Mouse (Mus musculus): ENCODE data around the gene Cenpx.
"Not testable (repeated sequence)": the region's sequence is repeated elsewhere in the genome, so short reads cannot be mapped to it uniquely, and the experiment has no call there.

Gene Cenpx

DNA sequence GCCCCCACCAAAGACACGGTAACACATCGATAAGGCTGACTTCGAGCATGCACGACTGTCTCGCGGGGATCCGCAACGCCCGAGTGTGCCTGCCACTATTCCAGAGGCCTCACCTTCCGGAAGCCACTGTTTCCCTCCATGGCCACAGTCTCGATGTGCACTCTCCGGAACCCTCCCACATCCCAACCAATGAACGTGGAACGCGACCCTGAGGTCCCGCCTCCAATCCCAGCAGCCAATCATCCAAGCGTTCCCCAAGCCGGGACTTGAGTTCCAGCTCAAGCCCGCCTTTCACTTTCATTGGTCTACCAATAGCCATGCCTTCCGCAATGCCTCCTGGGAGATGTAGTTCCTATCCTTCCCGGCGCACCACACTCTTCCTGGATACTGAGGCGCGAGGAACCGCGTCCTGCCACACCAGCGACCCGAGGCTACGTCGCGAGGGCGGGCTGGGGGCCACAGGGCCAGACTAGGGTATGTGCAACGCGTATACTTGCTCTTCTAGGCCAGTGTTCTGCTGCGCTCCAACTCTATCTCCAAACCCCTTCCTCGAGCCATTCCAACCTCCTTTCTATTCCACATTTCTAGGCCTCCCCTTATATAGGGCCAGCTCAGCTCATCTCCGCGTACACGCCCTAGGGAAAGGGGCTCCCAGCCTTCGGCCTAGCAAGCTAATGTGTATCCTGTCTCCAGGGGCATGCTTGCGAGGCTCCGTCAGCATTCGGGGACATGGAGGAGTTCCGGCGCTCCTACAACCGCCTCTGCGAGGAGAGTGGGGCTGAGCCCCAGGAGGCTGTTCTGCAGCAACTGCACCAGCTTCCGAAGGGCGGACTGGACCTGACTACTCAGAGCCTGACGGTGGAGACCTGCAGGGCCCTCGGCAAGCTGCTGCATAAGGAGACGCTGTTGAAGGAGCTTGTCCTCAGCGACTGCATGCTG is at the start of gene Cenpx, which contains the start of gene Lrrc45:
TSS of gene Cenpx (minus strand) at position 159 of the 939 bp plus-strand sequence.
TSS of gene Lrrc45 (plus strand) at position 346 of the 939 bp plus-strand sequence.
- DNase-seq (ENCODE audit: low spot score), result peak; percentile 87

DNA sequence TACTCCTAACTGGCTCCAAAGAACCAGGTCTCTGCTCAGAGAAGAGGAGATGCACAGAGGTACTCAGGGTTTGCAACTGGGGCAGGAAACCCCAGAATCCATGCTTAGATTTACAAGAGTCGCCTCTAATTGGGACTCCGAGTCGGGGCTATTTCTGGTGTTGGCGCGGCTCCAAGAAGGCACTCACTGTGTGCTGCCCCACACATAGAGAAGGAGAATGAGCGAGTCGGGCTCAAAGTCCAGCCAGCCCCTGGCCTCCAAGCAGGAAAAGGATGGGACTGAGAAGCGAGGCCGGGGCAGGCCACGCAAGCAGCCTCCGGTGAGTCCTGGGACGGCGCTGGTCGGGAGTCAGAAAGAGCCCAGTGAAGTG is 49.1 kb upstream of the Cenpx start, which contains the start of gene Hmga1b:
TSS of gene Hmga1b (plus strand) at position 123 of the 370 bp plus-strand sequence.
- not testable (repeated sequence) for DNase-seq (ENCODE audit: low spot score)

DNA sequence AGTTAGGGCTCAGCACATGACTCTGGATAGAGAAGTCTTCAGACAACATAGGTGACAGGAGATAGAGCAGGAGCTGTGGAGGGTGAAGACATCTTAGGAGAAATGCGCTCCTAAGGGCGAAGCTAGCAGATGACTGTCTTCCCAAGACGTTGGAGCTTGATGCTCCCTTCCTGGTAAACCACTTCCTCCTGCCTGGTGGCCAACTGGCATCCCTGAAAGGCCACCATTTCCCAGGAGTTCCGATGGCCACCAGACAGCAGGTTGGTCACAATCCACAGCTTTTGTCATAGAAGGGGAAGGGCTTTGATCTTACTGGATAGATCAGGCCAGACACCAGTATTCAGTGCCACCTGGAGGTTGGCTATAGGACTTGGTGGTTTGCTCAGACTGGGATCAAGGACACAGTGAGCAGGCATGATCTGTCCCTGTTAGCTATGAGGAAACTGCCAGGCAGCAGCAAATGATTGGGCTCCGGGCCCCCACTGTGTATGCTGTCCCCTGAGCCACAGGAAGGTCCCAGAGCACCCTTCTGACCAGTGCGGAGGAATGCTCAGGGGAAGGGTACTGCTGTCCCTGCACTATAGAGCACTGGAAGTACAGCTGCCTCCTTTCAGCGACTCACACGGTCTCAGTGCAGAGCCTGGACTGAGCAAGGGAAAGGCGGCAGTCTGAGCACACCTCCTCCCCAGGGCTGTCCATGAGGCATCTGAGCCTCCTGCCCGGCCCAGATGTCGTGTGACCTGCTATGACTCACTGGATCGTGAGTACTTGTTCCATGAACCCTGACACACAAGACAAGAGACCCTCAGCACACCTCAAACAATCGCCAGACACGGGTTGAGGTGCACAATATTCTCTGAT is 48.5 kb upstream of the Cenpx start:
- DNase-seq (ENCODE audit: low spot score), result no peak

DNA sequence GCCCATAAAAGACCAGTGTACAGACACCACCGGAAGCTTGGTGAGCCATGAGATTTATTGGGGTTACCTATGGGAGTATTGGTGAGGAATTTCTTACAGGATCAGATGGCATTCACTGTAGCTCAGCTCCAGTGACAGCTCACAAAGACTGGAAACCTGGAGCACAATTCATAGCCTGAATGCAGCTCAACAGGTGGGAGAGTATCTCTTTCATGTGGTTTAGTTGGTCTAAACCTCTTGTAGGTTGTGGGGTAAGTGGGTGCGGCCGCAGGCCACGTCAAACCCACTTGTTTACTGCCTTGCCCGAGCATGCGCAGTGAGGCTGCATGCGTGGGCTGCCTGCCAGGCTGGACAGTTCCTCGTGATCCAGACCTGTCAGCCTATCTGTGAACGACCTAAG is 46.7 kb upstream of the Cenpx start:
- DNase-seq (ENCODE audit: low spot score), result no peak

DNA sequence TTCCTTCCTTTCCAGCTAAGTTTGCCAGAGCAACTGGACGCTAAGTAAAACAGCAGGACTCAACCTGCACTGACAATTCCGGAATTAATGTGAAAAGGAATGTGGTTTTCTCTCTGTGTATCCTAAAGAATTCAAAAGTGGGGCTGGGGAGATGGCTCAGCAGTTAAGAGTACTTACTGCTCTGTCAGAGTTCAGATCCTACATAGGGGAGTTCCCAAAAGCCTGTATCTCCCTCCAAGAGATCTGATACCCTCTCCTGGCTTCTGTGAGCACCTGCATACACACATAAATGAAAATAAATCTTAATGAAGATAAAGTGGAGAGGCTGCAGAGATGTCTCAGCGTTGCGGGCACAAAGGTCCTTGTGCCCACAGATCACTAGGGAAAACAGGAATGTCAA is 38.1 kb upstream of the Cenpx start:
- DNase-seq (ENCODE audit: low spot score), result no peak

DNA sequence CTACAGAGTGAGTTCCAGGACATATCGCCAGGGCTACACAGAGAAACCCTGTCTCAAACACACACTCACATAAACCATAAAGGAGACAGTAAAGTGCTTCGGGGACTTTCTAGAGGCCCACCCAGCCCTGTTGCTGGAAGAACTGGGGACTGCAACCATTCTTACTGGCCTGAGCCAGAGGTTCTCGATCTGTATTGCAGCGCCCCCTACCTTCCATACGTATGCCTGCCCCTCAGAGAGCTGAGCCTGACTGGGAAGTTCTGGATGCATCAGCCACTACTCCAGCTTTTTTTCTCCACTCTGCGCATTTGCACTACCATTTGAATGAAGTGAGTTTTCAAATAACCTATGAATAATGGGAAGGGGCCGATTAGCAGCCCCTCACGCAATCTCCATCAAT is 35.9 kb upstream of the Cenpx start:
- DNase-seq (ENCODE audit: low spot score), result no peak

DNA sequence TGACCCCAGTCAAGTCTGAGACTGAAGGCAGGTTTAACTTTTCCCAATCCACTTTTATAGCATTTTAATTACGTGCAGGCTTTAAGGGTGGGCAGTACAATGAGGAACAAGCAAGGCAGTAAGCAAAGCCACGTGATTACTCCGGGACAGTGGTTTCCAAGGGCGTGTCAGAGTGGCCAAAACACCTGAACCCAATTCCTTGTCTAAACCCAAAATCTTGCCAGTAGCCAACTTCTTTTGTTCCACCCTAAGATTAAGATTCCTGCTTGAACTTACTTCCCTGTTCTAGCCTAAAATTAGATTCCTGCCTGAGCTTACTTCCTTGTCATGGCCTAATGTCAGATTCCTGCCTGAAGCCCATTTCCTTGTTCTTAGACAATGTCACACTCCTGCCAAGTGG is 34.4 kb upstream of the Cenpx start:
- no peak for DNase-seq (ENCODE audit: low spot score)

DNA sequence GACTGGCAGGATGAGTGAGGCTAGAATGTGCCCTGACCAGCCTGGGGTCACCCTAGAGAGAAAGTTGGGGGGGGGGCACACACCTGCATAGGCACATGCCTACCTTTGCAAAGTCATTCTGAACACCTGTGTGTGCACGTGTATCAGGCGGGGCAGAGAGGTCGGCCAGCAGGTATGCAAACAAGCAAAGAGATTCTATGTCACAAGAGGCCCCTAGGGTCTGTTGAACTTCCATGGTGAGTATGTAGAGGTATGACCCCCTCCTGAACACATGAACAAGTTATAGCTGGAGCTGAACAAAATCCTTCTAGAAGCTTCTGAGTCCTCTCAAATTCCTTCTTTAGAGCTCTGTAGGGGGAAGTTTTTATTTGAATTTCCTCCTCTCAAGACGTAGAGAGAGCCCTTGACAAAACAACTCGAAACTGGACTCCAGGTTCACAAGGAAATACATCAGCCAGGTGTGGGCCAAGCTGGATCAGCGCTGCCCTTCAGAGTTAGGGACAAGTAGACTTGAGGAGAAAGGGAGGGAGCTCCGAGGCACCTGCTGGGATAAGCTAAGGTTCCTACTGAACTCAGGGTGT is 30.7 kb upstream of the Cenpx start:
- DNase-seq (ENCODE audit: low spot score), result no peak

DNA sequence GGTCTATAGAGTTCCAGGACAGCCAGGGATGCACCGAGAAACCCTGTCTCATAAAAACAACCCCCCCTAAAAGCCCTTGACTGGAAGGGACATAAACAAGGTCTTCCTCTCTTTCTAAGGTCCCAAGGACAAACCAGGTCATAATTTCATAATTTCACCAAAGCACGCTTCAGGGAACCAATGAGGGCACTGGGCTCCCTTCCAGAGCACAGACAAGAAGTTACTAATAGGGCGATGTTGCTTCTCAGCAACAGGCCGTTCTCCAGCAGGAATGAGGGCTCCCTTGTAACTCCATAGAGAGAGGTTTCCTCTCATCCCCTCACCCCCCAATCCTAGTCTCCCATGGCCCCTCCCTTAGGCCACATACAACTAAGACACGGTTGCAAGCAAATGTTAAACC is 27.4 kb upstream of the Cenpx start:
- no peak for DNase-seq (ENCODE audit: low spot score)

DNA sequence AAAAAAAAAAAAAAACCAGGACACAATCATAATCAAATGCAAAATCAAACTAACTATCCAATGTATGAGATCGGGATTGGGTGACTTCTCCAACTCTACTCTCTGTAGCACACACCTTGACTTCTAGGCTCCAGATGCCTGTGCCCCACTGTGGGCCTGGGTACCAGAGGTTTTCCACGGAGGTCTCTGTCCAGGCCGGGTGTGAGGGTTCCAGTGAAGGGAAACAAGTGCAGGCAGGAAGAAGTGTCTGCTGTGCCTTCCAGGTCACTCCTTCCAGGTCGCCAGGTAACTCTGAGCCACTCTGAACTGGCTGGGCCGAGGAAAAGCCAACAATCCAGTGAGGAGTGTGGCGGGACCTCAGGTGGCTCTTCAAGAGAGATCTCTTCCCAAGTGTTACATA is 22.9 kb upstream of the Cenpx start:
- DNase-seq (ENCODE audit: low spot score), result no peak

DNA sequence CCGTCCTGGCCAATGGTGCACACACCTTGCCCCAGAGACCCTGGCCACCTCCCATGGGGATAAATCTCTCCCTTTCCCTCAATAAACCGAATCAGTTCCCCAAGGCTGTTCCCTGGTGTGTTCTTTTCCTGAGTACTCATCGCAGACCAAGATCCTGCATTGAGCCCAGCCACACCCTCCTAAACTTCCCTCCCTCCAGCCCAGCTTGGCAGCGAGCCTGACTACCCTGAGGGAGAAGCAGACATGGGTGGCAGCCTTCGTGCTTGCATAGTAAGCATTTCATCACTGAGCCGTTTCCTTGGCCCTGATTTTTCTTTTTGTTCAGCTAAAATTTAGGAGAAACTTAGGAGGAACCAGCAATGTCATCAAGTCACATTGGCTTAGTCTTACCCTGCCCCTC is 20.0 kb upstream of the Cenpx start:
- no peak for DNase-seq (ENCODE audit: low spot score)

DNA sequence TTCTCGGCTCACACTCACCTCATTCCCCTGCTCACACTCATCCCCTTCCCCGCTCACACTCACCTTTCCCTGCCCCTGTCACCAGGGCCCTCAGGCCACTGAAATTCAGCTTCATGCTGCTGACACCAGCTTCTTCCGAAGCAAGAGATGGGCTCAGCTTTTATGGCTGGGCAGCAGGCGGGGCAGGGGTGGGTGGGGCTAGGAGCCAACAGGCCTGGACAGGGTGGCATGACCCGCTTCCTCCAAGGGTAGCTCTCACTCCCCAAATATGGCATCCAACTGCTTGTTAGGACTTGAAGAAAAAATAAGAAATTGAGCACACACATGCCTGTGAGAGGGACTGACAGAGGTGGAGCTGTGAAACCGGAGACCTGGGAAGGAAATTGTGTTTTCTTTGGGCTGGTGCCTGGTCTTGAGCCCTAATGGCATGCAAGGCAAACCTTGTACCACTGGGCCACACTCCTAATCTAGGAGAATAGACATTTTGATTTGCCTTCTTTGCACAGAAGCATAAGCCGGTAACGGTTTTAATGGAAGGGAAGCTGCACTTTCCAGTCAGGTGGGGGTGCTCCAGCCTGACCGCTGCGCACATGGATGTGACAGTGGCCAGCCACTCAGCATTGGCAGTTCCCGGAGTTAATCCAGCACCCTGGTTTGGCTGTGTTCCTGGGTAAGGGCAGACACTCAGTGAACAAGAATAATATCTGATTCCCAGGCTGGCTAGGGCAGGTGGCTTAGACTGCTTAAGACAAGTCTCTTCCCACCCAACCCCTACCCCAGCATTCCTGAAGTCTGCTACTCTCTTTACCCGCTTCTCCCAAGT is 18.5 kb upstream of the Cenpx start, which contains the start of gene Cbr2:
TSS of gene Cbr2 (minus strand) at position 257 of the 823 bp plus-strand sequence.
- DNase-seq (ENCODE audit: low spot score), result no peak

DNA sequence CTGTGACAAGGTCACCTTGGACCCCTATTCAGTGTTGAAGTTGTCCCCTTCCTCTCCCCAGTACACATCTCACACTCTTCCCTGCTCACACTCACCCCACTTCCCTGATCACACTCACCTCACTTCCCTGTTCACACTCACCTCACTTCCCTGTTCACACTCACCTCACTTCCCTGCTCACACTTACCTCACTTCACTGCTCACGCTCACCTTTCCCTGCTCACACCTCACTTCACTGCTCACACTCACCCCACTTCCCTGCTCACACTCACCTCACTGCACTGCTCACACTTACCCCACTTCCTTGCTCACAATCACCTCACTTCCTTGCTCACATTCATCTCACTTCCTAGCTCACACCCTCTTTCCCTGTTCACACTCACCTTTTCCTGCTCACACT is 17.9 kb upstream of the Cenpx start:
- DNase-seq (ENCODE audit: low spot score), result no peak

DNA sequence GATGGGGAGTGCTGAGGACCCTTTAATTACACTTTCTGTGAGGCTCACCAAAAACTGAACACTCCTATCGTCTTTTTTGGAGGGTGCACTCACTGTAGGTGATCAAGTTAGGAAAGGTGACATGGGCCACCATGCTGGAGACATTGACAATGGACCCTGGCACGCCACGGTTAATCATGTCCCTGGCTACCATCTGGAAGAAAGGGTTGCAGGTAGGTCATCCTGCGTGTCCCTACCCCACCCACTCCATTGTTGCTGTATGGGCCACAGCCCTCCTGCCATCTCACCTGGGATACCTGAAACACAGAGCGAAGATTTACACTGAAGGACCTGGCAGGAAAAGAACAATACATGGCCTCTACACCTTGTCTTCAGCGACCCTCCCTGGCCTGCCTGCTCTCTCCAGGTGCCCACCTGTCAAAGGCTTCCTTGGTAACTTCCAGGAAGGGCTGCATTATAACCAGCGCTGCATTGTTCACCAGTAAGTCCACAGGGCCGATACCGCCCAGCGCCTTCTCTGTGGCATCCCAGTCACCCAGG is 16.9 kb upstream of the Cenpx start:
- DNase-seq (ENCODE audit: low spot score), result no peak

DNA sequence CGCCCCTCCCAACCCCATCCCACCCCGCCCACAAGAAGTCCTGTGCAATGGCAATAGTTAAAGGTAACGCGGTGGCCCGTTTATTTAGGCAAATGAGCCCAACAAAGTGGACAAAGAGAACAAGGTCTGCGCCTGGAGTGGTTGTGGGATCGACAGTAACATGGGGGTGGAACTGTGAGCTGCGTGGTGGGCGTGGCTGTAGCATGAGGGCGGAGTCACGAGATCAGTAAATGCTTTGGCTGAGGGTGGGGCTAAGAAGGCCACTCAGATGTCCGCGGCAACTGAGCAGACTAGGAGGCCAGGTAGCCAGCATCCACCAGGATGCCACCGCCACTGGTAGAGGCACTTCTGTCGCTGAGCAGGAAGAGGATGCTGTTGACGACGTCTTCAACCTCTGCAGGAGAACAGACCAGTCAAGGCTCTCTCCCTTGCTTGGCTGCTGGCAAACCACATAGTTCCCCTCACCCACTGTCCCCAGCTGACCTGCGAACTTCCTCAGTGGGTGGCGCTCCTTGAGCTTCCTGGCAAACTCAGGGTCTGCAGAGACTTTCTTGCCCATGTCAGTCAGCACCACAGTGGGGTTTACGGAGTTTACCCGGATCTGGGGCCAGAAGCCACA is 16.0 kb upstream of the Cenpx start:
- not testable (repeated sequence) for DNase-seq (ENCODE audit: low spot score)

DNA sequence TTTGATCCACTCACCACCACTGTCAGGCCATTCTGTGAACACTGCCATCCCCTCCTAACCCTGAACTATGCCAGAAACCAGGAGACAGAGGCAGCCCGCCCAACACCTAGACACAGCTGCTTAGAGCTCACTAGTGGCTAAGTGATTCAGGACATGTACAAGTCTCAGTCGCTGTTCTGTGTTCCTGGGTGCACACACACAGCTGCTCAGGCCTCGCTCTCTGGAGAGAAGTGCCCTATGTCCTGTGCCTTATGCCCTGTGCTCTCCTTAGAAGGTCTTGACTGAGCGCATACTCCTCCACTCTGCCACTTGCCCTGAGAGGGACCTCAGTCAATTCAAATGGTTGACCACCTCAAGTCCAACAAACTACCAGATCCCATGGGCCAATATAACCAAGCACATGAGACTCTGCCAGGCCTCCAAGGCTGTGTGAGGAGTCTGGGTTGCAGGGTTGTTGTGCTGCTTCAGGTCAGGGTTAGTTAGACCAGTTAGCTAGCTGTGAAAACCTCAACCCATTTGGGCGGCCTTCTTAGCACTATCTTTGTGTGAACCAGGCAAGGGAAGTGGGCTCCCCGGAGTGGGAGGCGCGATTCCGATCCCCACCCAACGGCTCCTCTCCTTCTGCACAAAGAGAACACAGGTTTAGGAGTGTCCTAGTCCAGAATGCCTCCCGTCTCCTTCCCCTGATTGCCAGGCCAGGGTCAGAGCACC is 15.1 kb upstream of the Cenpx start:
- no peak for DNase-seq (ENCODE audit: low spot score)

DNA sequence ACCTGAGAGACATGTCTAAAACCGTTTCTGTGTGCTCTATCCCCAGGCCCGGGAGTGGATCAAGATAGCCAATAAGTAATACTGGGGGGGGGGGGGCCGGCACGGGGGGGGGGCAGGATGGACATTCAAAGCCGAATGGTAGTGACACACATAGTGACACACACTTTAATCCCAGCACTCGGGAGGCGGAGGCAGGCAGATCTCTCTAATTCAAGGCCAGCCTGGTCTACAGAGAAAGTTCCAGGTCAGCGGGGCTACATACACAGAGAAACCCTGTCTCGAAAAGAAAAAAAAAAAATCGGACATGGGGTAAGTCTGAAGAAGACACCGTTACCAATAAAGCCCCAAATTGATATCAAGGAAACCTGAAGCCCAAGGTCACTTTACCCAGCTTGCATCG is 14.0 kb upstream of the Cenpx start:
- DNase-seq (ENCODE audit: low spot score), result no peak

DNA sequence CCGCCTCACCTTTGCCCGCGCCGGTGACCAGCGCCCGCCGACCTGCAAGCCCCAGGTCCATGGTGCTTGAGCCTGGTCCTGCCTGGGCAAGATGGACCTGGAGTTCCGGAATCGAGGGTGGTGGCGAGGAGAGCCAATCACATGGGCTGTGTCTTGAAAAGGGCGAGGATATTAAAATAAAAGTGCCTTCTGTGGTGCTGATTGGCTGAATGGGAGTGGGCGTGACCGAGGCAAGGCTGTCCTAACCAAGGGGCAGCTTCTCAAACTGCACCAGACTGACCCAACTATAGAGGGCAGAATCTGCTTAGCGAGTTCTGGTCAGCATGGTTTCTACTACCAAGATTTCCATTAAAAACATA is 13.6 kb upstream of the Cenpx start, which contains the start of gene Dcxr:
TSS of gene Dcxr (minus strand) at position 113 of the 359 bp plus-strand sequence.
- DNase-seq (ENCODE audit: low spot score), result peak; percentile 59

DNA sequence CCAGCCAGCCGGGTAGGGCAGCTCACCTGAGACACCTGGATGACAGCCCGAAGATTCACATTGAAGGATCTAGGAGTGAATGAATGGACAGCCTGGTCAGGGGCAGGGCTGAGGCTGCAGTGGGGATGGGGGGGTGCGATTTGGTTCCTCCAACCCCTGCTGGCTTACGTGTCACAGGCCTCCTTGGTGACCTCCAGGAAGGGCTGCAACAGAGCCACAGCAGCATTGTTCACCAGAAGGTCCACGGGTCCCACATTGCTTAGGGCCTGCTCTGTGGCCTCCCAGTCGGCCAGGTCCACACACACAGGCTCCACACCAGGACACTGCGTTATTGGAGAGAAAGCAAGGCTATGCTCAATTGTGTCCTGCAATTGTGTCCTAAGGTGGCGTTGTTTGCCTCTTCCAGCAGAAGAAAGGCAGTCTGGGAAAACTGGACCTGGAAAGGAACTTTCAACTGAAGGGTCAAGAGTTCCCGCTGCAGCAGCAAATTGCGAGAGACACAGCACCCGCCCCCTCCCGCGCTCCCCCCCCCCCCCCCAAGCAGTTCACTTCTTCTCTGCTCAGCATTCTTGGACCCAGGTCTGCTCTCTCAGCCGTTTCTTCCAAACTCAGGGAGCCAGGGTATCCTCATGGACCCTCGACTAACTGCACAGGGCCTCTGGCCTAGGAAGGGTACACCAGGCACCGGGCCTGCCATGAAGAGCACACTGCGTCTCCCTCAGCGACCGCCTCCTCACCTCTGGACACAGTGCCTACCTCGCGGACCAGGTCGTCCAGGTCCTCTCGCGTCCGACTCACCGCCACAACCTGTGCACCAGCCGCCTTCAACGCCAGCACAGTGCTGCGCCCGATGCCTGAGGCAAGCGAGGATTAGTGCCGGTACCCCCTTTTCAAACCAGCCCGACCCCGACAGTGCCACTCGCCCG is 13.0 kb upstream of the Cenpx start:
- no peak for DNase-seq (ENCODE audit: low spot score)

Measured in ovary, postnatal 10 days (tissue).